Mouse (Mus musculus) spleen, adult 2 months (tissue): Measurements from ENCODE around the gene Llgl1.

Source experiments
- CTCF ChIP-seq: fragments of 200-500 bp; IDR thresholded peaks from 2 replicates; pipeline ENCODE4 v1.5.1; 2011; ENCODE audit warnings: mild to moderate bottlenecking, inconsistent platforms; ENCODE audit not compliant: insufficient read depth, insufficient read length, insufficient replicate concordance; ENCODE audit errors: extremely low read depth
- POLR2A ChIP-seq: fragments of 200-500 bp; IDR thresholded peaks from 2 replicates; pipeline ENCODE4 v1.6.1; 2011; ENCODE audit warnings: low read depth, low read length, inconsistent platforms

GRCm38 (mm10) chr11:60708631-60709030 lies 9.1 kb downstream of the Llgl1 start:
- no peak for TF ChIP-seq POLR2A
- no peak for TF ChIP-seq CTCF
